Mouse (Mus musculus): ENCODE measurements around the gene Phyhipl. TPM values are rescaled to one million over a fixed set of nuclear protein-coding genes. Genes with fewer than 3 reads are reported as not detected.

Phyhipl gene
- total RNA-seq, 2 experiments from 2014 or later, result 4.3 to 5.1 TPM

DNA sequence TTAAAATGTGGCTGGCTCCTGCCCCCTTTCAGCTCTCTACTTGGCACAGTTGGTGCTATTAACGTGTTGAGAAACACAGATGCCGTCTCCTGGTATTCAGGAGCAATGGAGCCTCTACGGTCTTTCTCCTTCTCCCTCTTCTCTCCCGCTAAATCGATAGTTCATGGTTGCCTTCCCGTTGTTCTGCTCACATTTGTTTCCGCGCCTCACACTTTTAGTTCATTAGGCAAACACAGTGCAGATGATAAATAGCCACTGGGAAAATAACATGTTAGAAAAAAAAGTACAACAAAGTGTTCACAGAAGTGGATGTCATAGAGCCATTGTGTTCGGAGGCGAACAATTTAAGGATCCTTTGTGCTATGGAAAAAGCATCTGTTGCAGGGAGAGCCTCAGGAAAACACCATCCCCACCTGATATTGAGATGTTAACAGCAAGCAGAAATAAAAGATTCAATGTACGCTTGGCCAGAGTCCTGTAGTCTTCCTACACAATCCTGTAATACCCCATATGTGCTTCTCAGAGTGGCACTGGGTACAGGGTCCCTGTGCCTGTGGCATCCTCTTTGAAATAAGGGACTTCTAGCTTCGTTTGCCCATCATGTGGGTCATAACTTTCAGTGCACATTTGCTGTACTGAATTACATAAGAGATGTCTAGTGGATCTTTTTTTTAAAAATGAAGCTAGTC, 18.0 kb downstream of the Phyhipl start:
- no peak for DNase-seq (ENCODE audit: low spot score in 2 of 2)

- DNase-seq (ENCODE audit: low spot score in 2 of 2), result no peak
Observed at GRCm38 (mm10) chr10:70635261-70635660, 20.5 kb downstream of the Phyhipl start.

DNA sequence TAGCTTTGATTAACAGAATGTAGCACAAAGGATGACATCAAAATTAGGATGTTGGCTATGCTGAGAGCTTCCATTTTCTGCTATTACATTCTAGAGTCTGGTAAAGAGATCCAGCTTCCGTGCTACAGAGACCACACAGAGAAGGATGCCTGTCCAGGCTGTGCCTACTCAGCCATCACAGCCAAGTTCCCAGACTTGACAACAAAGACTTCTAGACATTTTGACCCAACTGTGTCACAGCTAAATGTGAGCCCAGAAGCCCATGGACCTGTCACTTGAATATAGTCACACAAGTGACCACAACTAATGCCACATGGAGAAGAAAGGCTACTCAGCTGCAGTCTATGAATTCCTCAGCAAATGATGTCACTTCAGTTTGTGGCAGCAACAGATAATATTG, 24.6 kb downstream of the Phyhipl start:
- DNase-seq (ENCODE audit: low spot score in 2 of 2), result no peak

- DNase-seq (ENCODE audit: low spot score in 2 of 2), result no peak
Observed at GRCm38 (mm10) chr10:70623461-70623860, 32.3 kb downstream of the Phyhipl start.

GRCm38 (mm10) chr10:70616377-70616776, 39.4 kb downstream of the Phyhipl start:
- DNase-seq (ENCODE audit: low spot score in 2 of 2), result no peak

GRCm38 (mm10) chr10:70611633-70612032, 44.1 kb downstream of the Phyhipl start:
- DNase-seq (ENCODE audit: low spot score in 2 of 2), result no peak

- DNase-seq (ENCODE audit: low spot score in 2 of 2), result no peak
Observed at GRCm38 (mm10) chr10:70599925-70600305, 55.9 kb downstream of the Phyhipl start.

- DNase-seq (ENCODE audit: low spot score in 2 of 2), result peak; percentile 53 to 59
Observed at GRCm38 (mm10) chr10:70599126-70599924, 56.4 kb downstream of the Phyhipl start.

- peak; percentile 23 to 33 for DNase-seq (ENCODE audit: low spot score in 2 of 2)
Observed at GRCm38 (mm10) chr10:70598516-70599125, 57.1 kb downstream of the Phyhipl start.

- no peak for DNase-seq (ENCODE audit: low spot score in 2 of 2)
Observed at GRCm38 (mm10) chr10:70598081-70598515, 57.7 kb downstream of the Phyhipl start.

DNA sequence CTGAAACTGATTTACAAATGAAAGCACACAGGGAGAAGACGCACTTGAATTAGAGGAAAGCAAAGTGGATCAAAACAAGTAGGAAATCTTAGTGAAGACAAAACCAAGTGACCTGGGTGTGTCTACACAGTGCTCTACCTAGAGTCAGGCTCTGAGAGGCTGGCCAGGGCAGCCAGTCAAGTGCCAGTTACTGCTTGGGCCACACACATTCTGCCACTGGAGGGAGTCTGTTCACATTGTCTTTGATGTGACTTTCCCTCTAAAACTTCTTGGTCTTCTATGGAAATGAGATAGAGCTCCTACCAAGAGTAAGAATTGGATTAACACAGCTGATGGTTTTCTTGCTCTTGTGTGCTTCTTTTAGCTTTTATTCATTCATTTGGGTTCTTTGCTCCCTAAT, 61.8 kb downstream of the Phyhipl start:
- DNase-seq (ENCODE audit: low spot score in 2 of 2), result peak in 1 of 2 experiments; percentile 12

DNA sequence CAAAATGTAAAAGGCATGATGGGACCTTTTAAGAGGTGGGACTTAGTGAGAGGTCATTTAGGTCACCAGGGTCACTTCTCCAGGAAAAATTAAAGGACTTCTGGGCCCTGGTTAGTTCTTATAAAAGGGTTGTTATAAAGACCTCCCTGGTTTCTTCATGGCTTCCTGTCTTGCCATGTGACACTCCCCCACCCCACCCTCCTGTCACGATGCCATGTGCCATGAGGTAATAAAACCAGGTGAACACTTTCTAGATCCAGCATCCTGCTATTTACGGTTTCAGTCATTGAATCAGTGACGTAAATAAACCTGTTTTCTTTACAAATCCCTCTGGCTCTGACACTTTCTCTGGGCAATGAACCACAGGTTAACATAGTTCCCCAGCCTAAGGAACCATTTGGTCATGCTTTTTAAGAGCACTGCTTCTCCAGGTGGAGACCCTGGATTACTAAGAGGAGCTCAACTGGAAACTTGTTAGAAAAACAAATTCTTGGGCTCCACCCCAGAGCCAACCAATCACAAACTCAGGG, 68.8 kb downstream of the Phyhipl start:
- no peak for DNase-seq (ENCODE audit: low spot score in 2 of 2)

GRCm38 (mm10) chr10:70584171-70584570, 71.6 kb downstream of the Phyhipl start:
- DNase-seq (ENCODE audit: low spot score in 2 of 2), result no peak

DNA sequence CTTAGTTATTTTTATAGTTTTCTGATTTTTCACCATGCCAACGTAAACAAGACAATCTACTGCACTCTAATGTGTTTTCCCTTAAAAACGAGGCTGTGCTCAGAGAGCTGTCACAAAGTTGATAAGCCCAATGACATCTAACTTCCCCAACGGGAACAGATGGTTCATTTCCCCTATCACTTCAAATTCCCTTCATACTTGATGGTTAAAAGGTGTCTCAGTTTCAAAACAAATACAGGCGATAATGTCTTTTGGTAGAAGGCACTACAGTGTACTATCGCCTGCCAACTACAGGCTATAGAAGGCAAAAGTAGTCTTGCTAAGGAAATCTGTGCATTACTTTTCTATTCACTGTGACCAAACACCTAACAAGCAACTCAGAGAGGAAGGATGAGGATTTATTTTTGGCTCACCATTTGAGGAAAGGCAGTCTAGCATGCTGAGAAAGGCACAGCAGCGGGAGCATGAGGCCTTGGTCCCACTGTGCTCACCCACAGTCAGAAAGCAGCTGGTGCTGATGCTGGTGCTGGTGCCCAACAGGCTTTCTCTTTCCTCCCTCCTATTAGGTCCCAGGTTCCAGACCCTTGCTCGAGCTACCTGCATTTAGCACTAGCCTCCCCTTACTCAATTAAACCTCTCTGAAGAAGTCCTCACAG, 74.1 kb downstream of the Phyhipl start:
- DNase-seq (ENCODE audit: low spot score in 2 of 2), result no peak

DNA sequence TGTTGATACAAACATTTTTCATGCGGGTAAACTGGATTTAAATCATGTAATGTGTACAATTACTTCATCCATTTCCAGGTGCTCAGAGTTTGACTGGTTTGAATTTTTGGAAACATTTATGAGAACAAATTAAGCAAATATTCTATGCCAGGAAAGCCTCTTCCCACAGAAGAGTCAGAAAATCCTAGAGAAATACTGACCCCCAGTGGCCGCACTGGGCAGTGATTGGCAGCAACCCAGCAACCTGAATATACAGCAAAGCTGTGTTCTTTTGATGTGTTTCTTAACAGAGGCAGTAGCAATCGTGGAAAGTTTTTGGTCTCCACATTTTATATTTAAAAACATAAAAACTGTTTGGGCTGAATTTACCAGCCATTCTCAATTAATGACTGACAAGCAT, 92.1 kb downstream of the Phyhipl start:
- DNase-seq (ENCODE audit: low spot score in 2 of 2), result peak; percentile 71 to 72

GRCm38 (mm10) chr10:70552531-70552930, 103.2 kb downstream of the Phyhipl start:
- no peak for DNase-seq (ENCODE audit: low spot score in 2 of 2)

DNA sequence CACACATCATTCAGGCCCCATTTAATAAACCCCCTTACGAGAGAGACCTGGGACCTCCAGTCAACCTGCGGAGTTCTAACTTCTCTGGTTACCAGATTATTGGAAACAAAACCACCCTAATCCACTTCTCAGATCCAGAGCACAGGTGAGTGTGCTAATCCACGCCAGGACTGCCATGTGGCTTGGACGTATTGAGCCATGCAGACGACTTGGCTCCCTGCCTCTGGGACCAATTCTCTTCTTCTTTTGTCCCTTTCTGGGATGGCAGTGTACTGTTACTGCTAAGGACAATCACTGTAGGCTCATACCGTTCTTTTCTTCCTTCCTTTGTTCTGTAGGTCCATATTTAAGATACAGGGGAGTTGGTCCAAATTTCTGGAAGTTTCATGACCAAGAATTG, 112.9 kb downstream of the Phyhipl start:
- no peak for DNase-seq (ENCODE audit: low spot score in 2 of 2)

- DNase-seq (ENCODE audit: low spot score in 2 of 2), result peak in 1 of 2 experiments; percentile 12
Observed at GRCm38 (mm10) chr10:70540456-70541195, 115.1 kb downstream of the Phyhipl start.

- no peak for DNase-seq (ENCODE audit: low spot score in 2 of 2)
Observed at GRCm38 (mm10) chr10:70539251-70539650, 116.5 kb downstream of the Phyhipl start.

DNA sequence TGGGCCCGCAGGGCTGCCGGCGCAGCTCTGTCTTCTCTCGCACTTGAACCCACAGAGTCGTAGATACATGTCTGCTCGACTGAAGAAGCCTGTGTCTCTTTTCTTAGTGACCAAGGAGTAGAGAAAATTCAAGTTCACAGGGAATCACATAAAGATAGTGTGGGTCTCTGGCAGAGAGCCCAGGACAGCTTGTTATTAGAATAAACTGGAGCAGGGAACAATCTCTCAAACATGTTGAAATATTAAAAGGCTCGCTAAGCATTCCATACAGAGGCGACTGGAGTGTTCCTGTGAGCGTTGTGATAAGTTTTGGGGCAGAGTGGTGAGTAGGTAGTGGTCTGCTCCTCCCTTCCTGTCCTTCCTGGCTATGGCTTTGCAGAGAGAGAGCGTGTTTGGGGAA, 118.1 kb downstream of the Phyhipl start:
- peak in 1 of 2 experiments; percentile 3 for DNase-seq (ENCODE audit: low spot score in 2 of 2)
